Mouse (Mus musculus) forebrain, embryonic 16.5 days (tissue): ENCODE measurements around the gene Rsrp1. TPM values are rescaled to one million over a fixed set of nuclear protein-coding genes. Genes with fewer than 3 reads are reported as not detected.

ENCODE experiments used
- ATAC-seq: fragments of 200-750 bp; cut with Nextera tagmentation; 2 replicates; pipeline ENCODE4 v1.8.0; 2017; ENCODE audit warnings: mild to moderate bottlenecking, moderate library complexity
- H3K27ac ChIP-seq: fragments of 300-500 bp; sonication (generic); 2 replicates; pipeline ENCODE4 v1.5.1; 2014; ENCODE audit warnings: low read length, control low read depth
- H3K27me3 ChIP-seq: fragments of 300-500 bp; sonication (generic); replicated peaks from 2 replicates; pipeline ENCODE4 v1.6.1; 2014; ENCODE audit warnings: low read length; ENCODE audit not compliant: control insufficient read depth, insufficient read depth
- H3K36me3 ChIP-seq: fragments of 300-500 bp; sonication (generic); 2 replicates; pipeline ENCODE4 v1.6.1; 2014; ENCODE audit not compliant: control insufficient read depth, insufficient read depth
- H3K4me1 ChIP-seq: fragments of 300-500 bp; sonication (generic); replicated peaks from 2 replicates; pipeline ENCODE4 v1.6.1; 2014; ENCODE audit warnings: low read length; ENCODE audit not compliant: control insufficient read depth, insufficient read depth
- H3K4me2 ChIP-seq: fragments of 300-500 bp; sonication (generic); 2 replicates; pipeline ENCODE4 v1.6.1; 2014; ENCODE audit warnings: mild to moderate bottlenecking, low read length, control low read depth
- H3K4me3 ChIP-seq: fragments of 300-500 bp; sonication (generic); replicated peaks from 2 replicates; pipeline ENCODE4 v1.5.1; 2014; ENCODE audit warnings: mild to moderate bottlenecking, low read length, control low read depth
- H3K9ac ChIP-seq: fragments of 300-500 bp; sonication (generic); replicated peaks from 2 replicates; pipeline ENCODE4 v1.6.1; 2014; ENCODE audit warnings: low read depth, low read length, control low read depth
- H3K9me3 ChIP-seq: fragments of 300-500 bp; sonication (generic); 2 replicates; pipeline ENCODE4 v1.6.1; 2016; ENCODE audit warnings: low read length; ENCODE audit not compliant: control insufficient read depth
- WGBS: fragments of 180-500 bp; shearing (Covaris S2); extraction: QIAGEN DNeasy Blood & Tissue Kit; methylation state at CpG from one replicate; pipeline ENCODE4 v1.1.7; 2014; 5-methylcytosine and 5-hydroxymethylcytosine counted together
- polyA plus RNA-seq: library from polyadenylated mRNA; unstranded; fragments of >200 nt; fragmentation: Nextera tagmentation; extraction: Ambion mirVana; gene quantifications from 2 replicates; pipeline ENCODE4 v1.2.1, GENCODE M21; 2015

Gene Rsrp1
- 644 and 645 TPM in 2 replicates for polyA plus RNA-seq

GRCm38 (mm10) chr4:134923258-134924018 lies at the start of gene Rsrp1:
TSS of gene Rsrp1 (plus strand) at chr4:134923592.
- no peaks in the 10 kb centered on the region for H3K27me3 ChIP-seq
- peaks cover 26% of the 10 kb centered on the region for H3K4me1 ChIP-seq
- peak within 1 kb of the TSS; percentile 89 for H3K9ac ChIP-seq
- H3K36me3 ChIP-seq = peaks cover 20% of the 10 kb centered on the region
- peak within 1 kb of the TSS; percentile 94 for H3K4me3 ChIP-seq
- H3K9me3 ChIP-seq = no peaks in the 10 kb centered on the region
- peak within 1 kb of the TSS; percentile 95 for H3K27ac ChIP-seq
- H3K4me2 ChIP-seq = peak within 1 kb of the TSS; percentile 89
- ATAC-seq = peak; percentile 96
- under 1% methylated on average over 64 of the region's 64 CpGs for WGBS

DNA sequence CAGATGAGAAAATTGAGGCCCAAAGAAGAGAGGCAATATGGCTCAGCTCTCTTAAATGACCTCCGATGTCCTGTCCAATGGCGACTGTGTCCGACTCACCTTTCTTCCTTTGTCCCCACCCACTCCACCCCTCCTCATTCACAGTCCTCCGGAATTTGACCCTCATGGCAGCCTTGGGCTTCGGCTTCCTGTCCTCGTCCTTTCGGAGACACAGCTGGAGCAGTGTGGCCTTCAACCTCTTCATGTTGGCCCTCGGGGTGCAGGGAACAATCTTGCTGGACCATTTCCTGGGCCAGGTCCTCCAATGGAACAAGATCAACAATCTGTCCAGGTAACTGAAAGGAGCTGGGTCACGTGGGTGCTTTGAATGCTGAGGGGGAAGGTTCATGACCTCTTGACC lies 47.2 kb upstream of the Rsrp1 start:
- H3K4me2 ChIP-seq = no peak overlapping the region
- H3K4me3 ChIP-seq = no peak overlapping the region
- H3K4me1 ChIP-seq = peaks cover 5% of the 10 kb centered on the region
- no peak for ATAC-seq
- no peaks in the 10 kb centered on the region for H3K36me3 ChIP-seq
- no peaks in the 10 kb centered on the region for H3K9me3 ChIP-seq
- 88% methylated on average over 9 of the region's 9 CpGs for WGBS
- no peaks in the 10 kb centered on the region for H3K27me3 ChIP-seq
- no peak overlapping the region for H3K27ac ChIP-seq
- H3K9ac ChIP-seq = no peak overlapping the region

- H3K9ac ChIP-seq = 0 out of 2 replicates have a peak overlapping the region, but pooled peaks have one; percentile 28
- H3K36me3 ChIP-seq = no peaks in the 10 kb centered on the region
- peak; percentile 40; the same call in 1 of the 2 replicates for ATAC-seq
- peak overlapping the region; percentile 25 for H3K4me3 ChIP-seq
- WGBS = 2% methylated on average over 17 of the region's 17 CpGs
- peaks cover 5% of the 10 kb centered on the region for H3K4me1 ChIP-seq
- no peak overlapping the region for H3K27ac ChIP-seq
- peak overlapping the region; percentile 55 for H3K4me2 ChIP-seq
- H3K27me3 ChIP-seq = no peaks in the 10 kb centered on the region
- H3K9me3 ChIP-seq = no peaks in the 10 kb centered on the region
Measured at GRCm38 (mm10) chr4:134879410-134879981, 43.9 kb upstream of the Rsrp1 start.

DNA sequence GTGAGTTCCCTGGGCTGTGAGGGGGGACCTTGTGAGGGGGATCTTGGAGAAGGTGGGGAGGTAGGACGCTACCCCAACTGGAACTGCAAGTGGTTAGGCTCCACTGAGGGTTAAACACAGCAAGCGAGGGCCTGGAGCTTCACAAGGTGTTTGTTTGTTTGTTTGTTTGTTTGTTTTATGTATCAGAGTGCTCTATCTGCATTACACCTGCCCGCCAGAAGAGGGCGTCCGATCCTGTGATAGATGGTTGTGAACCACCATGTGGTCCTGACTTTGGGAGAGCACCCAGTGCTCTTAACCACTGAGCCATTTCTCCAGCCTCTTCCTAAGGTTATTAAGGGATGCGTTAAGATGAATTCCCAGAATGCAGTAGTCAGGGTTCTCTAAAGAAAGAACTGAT lies 43.4 kb upstream of the Rsrp1 start:
- H3K9me3 ChIP-seq = no peaks in the 10 kb centered on the region
- H3K36me3 ChIP-seq = no peaks in the 10 kb centered on the region
- H3K4me2 ChIP-seq = peak overlapping the region; percentile 55
- 34% methylated on average over 6 of the region's 6 CpGs for WGBS
- H3K27me3 ChIP-seq = no peaks in the 10 kb centered on the region
- no peak overlapping the region for H3K27ac ChIP-seq
- ATAC-seq = no peak
- H3K4me1 ChIP-seq = peaks cover 5% of the 10 kb centered on the region
- no peak overlapping the region for H3K4me3 ChIP-seq
- no peak overlapping the region for H3K9ac ChIP-seq

- H3K9me3 ChIP-seq = no peaks in the 10 kb centered on the region
- H3K36me3 ChIP-seq = no peaks in the 10 kb centered on the region
- no peak for ATAC-seq
- H3K4me2 ChIP-seq = no peak overlapping the region
- no peak overlapping the region for H3K9ac ChIP-seq
- WGBS = 30% methylated on average over 7 of the region's 7 CpGs
- H3K4me1 ChIP-seq = peaks cover 5% of the 10 kb centered on the region
- H3K4me3 ChIP-seq = no peak overlapping the region
- H3K27me3 ChIP-seq = no peaks in the 10 kb centered on the region
- no peak overlapping the region for H3K27ac ChIP-seq
Measured at GRCm38 (mm10) chr4:134883266-134883665, 40.1 kb upstream of the Rsrp1 start.

DNA sequence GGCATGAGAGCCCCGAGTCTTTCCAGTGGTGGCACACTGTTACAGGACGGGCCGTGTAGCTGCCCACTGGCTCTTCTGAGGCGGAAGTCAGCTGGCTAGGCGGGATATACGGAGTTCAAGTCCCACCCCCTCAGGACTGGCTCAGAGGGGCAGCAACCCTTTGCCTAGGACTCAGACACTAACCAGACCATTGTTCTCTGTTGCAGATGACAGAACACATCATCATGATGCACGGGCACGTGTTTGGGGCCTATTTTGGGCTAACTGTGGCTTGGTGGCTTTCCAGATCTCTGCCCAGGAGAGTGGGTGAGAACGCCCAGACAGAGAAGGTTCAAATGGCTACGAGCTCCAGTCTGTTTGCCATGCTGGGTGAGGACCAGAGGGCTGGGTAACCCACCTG lies 39.6 kb upstream of the Rsrp1 start:
- WGBS = 84% methylated on average over 10 of the region's 10 CpGs
- Histone ChIP-seq H3K9ac (no peak overlapping the region), H3K27ac (no peak overlapping the region), H3K9me3 (no peaks in the 10 kb centered on the region), H3K4me2 (no peak overlapping the region), H3K36me3 (no peaks in the 10 kb centered on the region), H3K4me3 (no peak overlapping the region), H3K27me3 (no peaks in the 10 kb centered on the region), H3K4me1 (peaks cover 5% of the 10 kb centered on the region)
- no peak for ATAC-seq

DNA sequence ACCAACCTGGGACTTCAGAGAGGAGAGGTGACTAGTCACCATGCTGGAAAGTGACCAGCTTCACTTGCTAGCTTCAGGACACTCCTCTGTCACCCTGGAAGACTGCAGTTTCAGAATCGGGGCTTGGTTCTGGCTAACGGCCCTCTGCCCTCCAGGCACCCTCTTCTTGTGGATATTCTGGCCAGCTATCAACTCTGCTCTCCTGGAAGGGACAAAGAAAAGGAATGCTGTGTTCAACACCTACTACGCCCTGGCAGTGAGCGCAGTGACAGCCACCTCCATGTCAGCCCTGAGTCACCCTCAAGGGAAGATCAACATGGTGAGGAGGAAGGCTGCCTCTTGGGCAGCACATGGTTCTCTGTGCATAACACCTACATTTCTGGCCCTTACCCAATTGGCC lies 39.0 kb upstream of the Rsrp1 start:
- H3K4me1 ChIP-seq = peaks cover 5% of the 10 kb centered on the region
- no peaks in the 10 kb centered on the region for H3K36me3 ChIP-seq
- H3K27ac ChIP-seq = no peak overlapping the region
- no peaks in the 10 kb centered on the region for H3K27me3 ChIP-seq
- WGBS = 94% methylated on average over 4 of the region's 4 CpGs
- no peaks in the 10 kb centered on the region for H3K9me3 ChIP-seq
- no peak overlapping the region for H3K4me2 ChIP-seq
- H3K9ac ChIP-seq = no peak overlapping the region
- ATAC-seq = no peak
- H3K4me3 ChIP-seq = no peak overlapping the region

DNA sequence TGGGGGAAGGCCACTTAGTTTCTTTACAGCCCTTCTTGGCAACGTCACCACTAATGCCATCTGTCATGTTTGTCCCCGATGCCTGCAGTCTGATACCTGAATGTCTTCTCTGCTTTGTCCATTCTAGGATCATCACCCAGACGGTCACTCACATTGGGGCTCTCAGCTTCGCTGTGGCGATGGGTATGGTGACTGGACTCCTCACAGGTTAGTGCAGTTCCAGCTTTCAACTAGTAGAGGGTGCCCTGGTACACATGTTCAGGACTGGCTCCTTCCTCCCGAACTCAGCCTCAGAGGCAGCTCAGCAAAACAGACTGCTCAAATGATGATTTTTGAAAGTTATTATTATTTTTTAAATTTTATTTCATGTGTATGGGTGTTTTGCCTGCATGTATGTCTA lies 31.3 kb upstream of the Rsrp1 start:
- no peaks in the 10 kb centered on the region for H3K4me1 ChIP-seq
- no peak overlapping the region for H3K4me2 ChIP-seq
- H3K9me3 ChIP-seq = no peaks in the 10 kb centered on the region
- H3K4me3 ChIP-seq = no peak overlapping the region
- 73% methylated on average over 6 of the region's 6 CpGs for WGBS
- ATAC-seq = no peak
- H3K27ac ChIP-seq = no peak overlapping the region
- peaks cover 8% of the 10 kb centered on the region for H3K36me3 ChIP-seq
- H3K27me3 ChIP-seq = no peaks in the 10 kb centered on the region
- H3K9ac ChIP-seq = no peak overlapping the region

GRCm38 (mm10) chr4:134897256-134897655 lies 26.1 kb upstream of the Rsrp1 start:
- H3K9me3 ChIP-seq = no peaks in the 10 kb centered on the region
- no peak overlapping the region for H3K4me2 ChIP-seq
- no peaks in the 10 kb centered on the region for H3K4me1 ChIP-seq
- no peak for ATAC-seq
- H3K36me3 ChIP-seq = peaks cover 31% of the 10 kb centered on the region
- H3K9ac ChIP-seq = no peak overlapping the region
- H3K4me3 ChIP-seq = no peak overlapping the region
- H3K27me3 ChIP-seq = no peaks in the 10 kb centered on the region
- WGBS = 97% methylated on average over 6 of the region's 6 CpGs
- no peak overlapping the region for H3K27ac ChIP-seq
